Mouse (Mus musculus): ENCODE measurements around the gene Hoxa6. TPM values are rescaled to one million over a fixed set of nuclear protein-coding genes. Genes with fewer than 3 reads are reported as not detected.

Gene Hoxa6
- total RNA-seq (2014; fragmentation: Nextera tagmentation) (1.3 TPM in 1 of 2 replicates, not detected in the other), total RNA-seq (2017) (0.41 TPM in 1 of 2 replicates, not detected in the other)

- no peak for ATAC-seq (replicated peaks; ENCODE audit: poor library complexity, severe bottlenecking)
These were observed at the start of gene Hoxa6 for GRCm38 (mm10) chr6:52208072-52208867. Gene Hoxa6, minus strand, starts transcription at chr6:52208722.

GRCm38 (mm10) chr6:52256956-52257355 is 48.4 kb upstream of the Hoxa6 start:
- ATAC-seq (replicated peaks; ENCODE audit: poor library complexity, severe bottlenecking), result peak; percentile 74

GRCm38 (mm10) chr6:52253511-52254500 is 45.3 kb upstream of the Hoxa6 start:
- ATAC-seq (replicated peaks; ENCODE audit: poor library complexity, severe bottlenecking), result peak; percentile 14; the same call in 1 of the 2 replicates

- ATAC-seq (replicated peaks; ENCODE audit: poor library complexity, severe bottlenecking), result 0 out of 2 replicates have a peak, but pooled peaks have one; percentile 15
These were observed 44.4 kb upstream of the Hoxa6 start for GRCm38 (mm10) chr6:52252775-52253376.

GRCm38 (mm10) chr6:52252016-52252774 is 43.7 kb upstream of the Hoxa6 start:
- no peak for ATAC-seq (replicated peaks; ENCODE audit: poor library complexity, severe bottlenecking)

GRCm38 (mm10) chr6:52251177-52251879 is 42.8 kb upstream of the Hoxa6 start:
- no peak for ATAC-seq (replicated peaks; ENCODE audit: poor library complexity, severe bottlenecking)

GRCm38 (mm10) chr6:52249826-52250225 is 41.3 kb upstream of the Hoxa6 start:
- no peak for ATAC-seq (replicated peaks; ENCODE audit: poor library complexity, severe bottlenecking)

GRCm38 (mm10) chr6:52249415-52249738 is 40.9 kb upstream of the Hoxa6 start:
- ATAC-seq (replicated peaks; ENCODE audit: poor library complexity, severe bottlenecking), result no peak

- ATAC-seq (replicated peaks; ENCODE audit: poor library complexity, severe bottlenecking), result no peak
These were observed 40.3 kb upstream of the Hoxa6 start for GRCm38 (mm10) chr6:52248638-52249414.

- no peak for ATAC-seq (replicated peaks; ENCODE audit: poor library complexity, severe bottlenecking)
These were observed 39.5 kb upstream of the Hoxa6 start for GRCm38 (mm10) chr6:52247766-52248637.

- ATAC-seq (replicated peaks; ENCODE audit: poor library complexity, severe bottlenecking), result no peak
These were observed 38.4 kb upstream of the Hoxa6 start for GRCm38 (mm10) chr6:52246916-52247315.

- peak; percentile 76 for ATAC-seq (replicated peaks; ENCODE audit: poor library complexity, severe bottlenecking)
These were observed 37.9 kb upstream of the Hoxa6 start for GRCm38 (mm10) chr6:52246403-52246803.

GRCm38 (mm10) chr6:52245757-52246142 is 37.2 kb upstream of the Hoxa6 start, which contains the start of gene Hoxa11:
Gene Hoxa11, minus strand, starts transcription at chr6:52245810.
- ATAC-seq (replicated peaks; ENCODE audit: poor library complexity, severe bottlenecking), result peak; percentile 15; the same call in 1 of the 2 replicates

- ATAC-seq (replicated peaks; ENCODE audit: poor library complexity, severe bottlenecking), result 0 out of 2 replicates have a peak, but pooled peaks have one; percentile 10
These were observed 36.7 kb upstream of the Hoxa6 start for GRCm38 (mm10) chr6:52245040-52245756.

GRCm38 (mm10) chr6:52244471-52245039 is 36.0 kb upstream of the Hoxa6 start:
- ATAC-seq (replicated peaks; ENCODE audit: poor library complexity, severe bottlenecking), result no peak

GRCm38 (mm10) chr6:52243681-52244121 is 35.2 kb upstream of the Hoxa6 start:
- ATAC-seq (replicated peaks; ENCODE audit: poor library complexity, severe bottlenecking), result no peak
